Mouse (Mus musculus) urinary bladder, adult 18-20 months (tissue): ENCODE data around the gene Mfap1a.
"Not testable (repeated sequence)": the region's sequence is repeated elsewhere in the genome, so short reads cannot be mapped to it uniquely, and the experiment has no call there.

ENCODE experiments used
- DNase-seq, 2 experiments: peaks; one replicate each; pipeline ENCODE4 v3.0.0; 2022; ENCODE audit warnings: low spot score in 2 of 2, mixed read lengths in 2 of 2

Mfap1a gene

GRCm38 (mm10) chr2:121475306-121475705, 31.2 kb downstream of the Mfap1a start:
- DNase-seq = not testable (repeated sequence)

- DNase-seq = no peak
These were observed 32.3 kb downstream of the Mfap1a start for GRCm38 (mm10) chr2:121474180-121474535.

- peak; percentile 55 to 74 for DNase-seq
These were observed 32.9 kb downstream of the Mfap1a start, which contains the start of gene Mfap1b for GRCm38 (mm10) chr2:121473301-121474179. TSS of gene Mfap1b (minus strand) at chr2:121474067.

GRCm38 (mm10) chr2:121472783-121473182, 33.7 kb downstream of the Mfap1a start:
- not testable (repeated sequence) for DNase-seq

- DNase-seq = not testable (repeated sequence)
These were observed 37.5 kb downstream of the Mfap1a start for GRCm38 (mm10) chr2:121468982-121469381.

GRCm38 (mm10) chr2:121460071-121460470, 46.4 kb downstream of the Mfap1a start:
- DNase-seq = no peak

GRCm38 (mm10) chr2:121456692-121457642, 49.5 kb downstream of the Mfap1a start, which contains the start of gene Serinc4:
TSS of gene Serinc4 (minus strand) at chr2:121456781.
- peak; percentile 73 to 82 for DNase-seq

GRCm38 (mm10) chr2:121455534-121455933, 50.9 kb downstream of the Mfap1a start:
- DNase-seq = no peak

GRCm38 (mm10) chr2:121453917-121454316, 52.5 kb downstream of the Mfap1a start:
- no peak for DNase-seq

GRCm38 (mm10) chr2:121452990-121453389, 53.5 kb downstream of the Mfap1a start, which contains the start of gene Hypk:
TSS of gene Hypk (plus strand) at chr2:121453290.
- DNase-seq = no peak

- no peak for DNase-seq
These were observed 54.1 kb downstream of the Mfap1a start for GRCm38 (mm10) chr2:121452361-121452760.

- no peak for DNase-seq
These were observed 56.4 kb downstream of the Mfap1a start for GRCm38 (mm10) chr2:121450093-121450492.

GRCm38 (mm10) chr2:121449545-121450011, 56.9 kb downstream of the Mfap1a start:
- no peak for DNase-seq

- peak; percentile 98 to 100 for DNase-seq
These were observed 57.5 kb downstream of the Mfap1a start, which contains the start of gene Serf2 for GRCm38 (mm10) chr2:121448739-121449535. TSS of gene Serf2 (plus strand) at chr2:121449195.

GRCm38 (mm10) chr2:121448136-121448535, 58.3 kb downstream of the Mfap1a start:
- no peak for DNase-seq

GRCm38 (mm10) chr2:121447006-121447405, 59.5 kb downstream of the Mfap1a start:
- no peak for DNase-seq

GRCm38 (mm10) chr2:121446506-121446905, 60.0 kb downstream of the Mfap1a start:
- DNase-seq = no peak

GRCm38 (mm10) chr2:121445117-121445516, 61.3 kb downstream of the Mfap1a start:
- no peak for DNase-seq

GRCm38 (mm10) chr2:121444178-121444577, 62.3 kb downstream of the Mfap1a start, which contains the start of gene Ell3:
TSS of gene Ell3 (minus strand) at chr2:121444278.
- no peak for DNase-seq

GRCm38 (mm10) chr2:121443068-121443349, 63.5 kb downstream of the Mfap1a start:
- DNase-seq = no peak
